Mouse (Mus musculus): ENCODE measurements around the gene Rorc. TPM values are rescaled to one million over a fixed set of nuclear protein-coding genes. Genes with fewer than 3 reads are reported as not detected.

The Rorc gene
- polyA plus RNA-seq, 1 experiment from 2014 or later: 0.14 TPM

Other genes starting within 250 kb of the Rorc start
- not detected in 2 replicates for gene Gm10696, start 194.6 kb upstream of the Rorc start, polyA plus RNA-seq (2016; fragmentation: Nextera tagmentation; extraction: Ambion mirVana)
- not detected in 2 replicates for gene Gm5286, start 176.1 kb upstream of the Rorc start, polyA plus RNA-seq (2016; fragmentation: Nextera tagmentation; extraction: Ambion mirVana)
- not detected in 2 replicates for gene Gm4778, start 108.8 kb upstream of the Rorc start, polyA plus RNA-seq (2016; fragmentation: Nextera tagmentation; extraction: Ambion mirVana)
- gene Them4, start 62.7 kb upstream of the Rorc start, polyA plus RNA-seq (2016; fragmentation: Nextera tagmentation; extraction: Ambion mirVana): 9.4 and 10.4 TPM in 2 replicates
- gene Them5, start 30.7 kb upstream of the Rorc start, polyA plus RNA-seq (2016; fragmentation: Nextera tagmentation; extraction: Ambion mirVana): not detected in 2 replicates
- 0.23 and 0.68 TPM in 2 replicates for gene C2cd4d, start 10.4 kb upstream of the Rorc start, polyA plus RNA-seq (2016; fragmentation: Nextera tagmentation; extraction: Ambion mirVana)
- 0.71 and 0.72 TPM in 2 replicates for gene Lingo4, start 25.7 kb downstream of the Rorc start, polyA plus RNA-seq (2016; fragmentation: Nextera tagmentation; extraction: Ambion mirVana)
- 45.2 and 53.8 TPM in 2 replicates for gene Tdrkh, start 40.5 kb downstream of the Rorc start, polyA plus RNA-seq (2016; fragmentation: Nextera tagmentation; extraction: Ambion mirVana)
- gene Mrpl9, start 70.5 kb downstream of the Rorc start, polyA plus RNA-seq (2016; fragmentation: Nextera tagmentation; extraction: Ambion mirVana): 71.7 and 72.9 TPM in 2 replicates
- gene Oaz3, start 71.1 kb downstream of the Rorc start, polyA plus RNA-seq (2016; fragmentation: Nextera tagmentation; extraction: Ambion mirVana): 0.58 and 0.65 TPM in 2 replicates
- 69.0 and 128 TPM in 2 replicates for gene Celf3, start 105.5 kb downstream of the Rorc start, polyA plus RNA-seq (2016; fragmentation: Nextera tagmentation; extraction: Ambion mirVana)
- 8.4 and 12.5 TPM in 2 replicates for gene Riiad1, start 107.5 kb downstream of the Rorc start, polyA plus RNA-seq (2016; fragmentation: Nextera tagmentation; extraction: Ambion mirVana)
- 44.8 and 48.6 TPM in 2 replicates for gene Snx27, start 209.9 kb downstream of the Rorc start, polyA plus RNA-seq (2016; fragmentation: Nextera tagmentation; extraction: Ambion mirVana)

Data from midbrain, embryonic 10.5 days (tissue).